Mouse (Mus musculus) cerebellum, adult 9-10 months (tissue): ENCODE measurements at regions not wholly inside any gene's neighbourhood (a gene's known extent, or its start where the extent isn't known, plus 50 kb on each side); places are given as distances from the start of the nearest gene placed in this dataset.
A peak's percentile ranks its signal among the peaks of the same experiment; 100 is the strongest.
"Not testable (repeated sequence)": the region's sequence is repeated elsewhere in the genome, so short reads cannot be mapped to it uniquely, and the experiment has no call there.

Experiments used
- DNase-seq: peaks from one replicate; pipeline ENCODE4 v3.0.0; 2022

DNA sequence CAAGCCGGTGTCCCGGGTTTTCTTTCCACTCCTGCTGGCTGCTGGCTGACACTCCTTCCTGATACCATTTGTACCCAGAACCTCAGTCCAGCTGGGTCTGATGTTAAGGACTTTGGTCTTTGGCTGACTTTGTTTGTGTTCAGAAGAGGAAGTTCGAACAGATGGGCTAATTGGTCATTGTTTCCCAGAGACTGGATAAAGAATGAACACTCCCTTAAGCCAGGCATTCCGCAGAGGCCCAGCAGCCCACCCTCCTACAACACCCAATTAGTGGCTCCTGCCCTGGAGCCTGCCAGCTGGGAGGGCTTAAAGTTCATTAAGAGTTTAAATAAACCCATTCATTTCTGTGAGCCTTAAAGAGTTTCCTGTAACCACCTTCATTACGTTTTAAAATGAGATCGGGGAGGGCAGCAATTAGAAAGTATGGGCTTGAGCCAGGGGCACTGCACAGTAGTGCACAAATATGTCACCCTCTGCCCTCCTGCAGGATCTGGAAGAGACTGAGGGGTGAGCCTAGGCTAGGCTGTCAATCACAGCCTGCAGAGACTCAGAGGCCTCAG is 257.9 kb downstream of the Ajap1 start:
- no peak for DNase-seq

DNA sequence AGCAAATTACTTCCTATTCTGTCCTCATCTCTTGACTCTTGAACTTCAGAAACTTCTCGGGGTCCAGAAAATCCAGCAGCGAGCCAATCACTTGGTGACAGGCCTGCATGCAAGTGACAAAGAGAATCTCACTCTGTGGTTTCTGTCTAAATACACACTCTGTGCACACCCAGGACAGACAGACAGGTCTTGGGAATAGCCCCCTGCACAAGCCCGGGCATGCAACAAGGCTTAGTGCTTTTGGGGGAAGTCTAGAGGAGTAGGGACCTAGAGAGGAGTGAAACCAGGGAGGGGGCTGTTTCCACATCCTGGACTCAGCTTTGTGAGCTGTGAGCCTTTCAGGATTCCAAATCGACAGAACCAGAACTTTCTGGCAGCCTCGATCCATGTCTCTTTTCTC is 259.6 kb downstream of the Ajap1 start:
- no peak for DNase-seq

DNA sequence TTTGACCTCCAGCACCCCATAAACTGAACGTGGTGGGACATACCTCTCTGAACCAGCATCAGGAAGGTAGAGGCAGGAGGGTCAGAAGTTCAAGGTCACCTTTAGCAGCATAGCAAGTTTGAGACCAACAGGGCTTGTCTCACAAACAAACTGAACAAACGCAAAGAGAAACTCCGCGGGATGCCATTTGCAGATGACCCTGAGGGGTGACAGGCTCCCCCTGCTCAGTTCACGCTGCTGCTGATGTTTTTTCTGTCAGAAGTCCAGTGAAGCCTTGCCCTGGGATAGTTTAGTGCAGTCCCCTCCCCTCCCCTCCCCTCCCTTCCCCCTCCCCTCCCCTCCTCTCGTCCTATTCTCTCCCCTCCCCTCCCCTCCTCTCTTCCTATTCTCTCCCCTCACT is 262.1 kb downstream of the Ajap1 start:
- DNase-seq, result no peak

DNA sequence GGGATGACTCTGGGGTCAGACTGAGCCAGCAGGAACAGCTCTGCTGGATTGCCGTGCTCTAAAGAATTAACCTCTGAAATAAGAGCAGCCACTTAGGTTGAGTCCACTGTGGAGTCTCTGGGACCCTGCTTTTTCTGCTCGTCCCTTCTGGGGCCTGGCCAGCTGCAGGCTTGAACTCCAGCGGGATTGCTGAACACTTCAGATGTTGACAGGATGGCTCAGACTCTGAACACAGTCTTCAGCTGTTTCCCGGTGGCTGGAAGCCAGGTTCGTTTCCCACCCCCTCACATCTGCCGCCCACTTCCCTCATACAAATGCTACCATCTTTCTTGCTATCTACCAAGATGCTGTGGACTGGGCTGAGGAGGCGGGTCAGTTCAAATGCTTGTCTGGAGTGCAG is 262.5 kb downstream of the Ajap1 start:
- DNase-seq, result no peak

DNA sequence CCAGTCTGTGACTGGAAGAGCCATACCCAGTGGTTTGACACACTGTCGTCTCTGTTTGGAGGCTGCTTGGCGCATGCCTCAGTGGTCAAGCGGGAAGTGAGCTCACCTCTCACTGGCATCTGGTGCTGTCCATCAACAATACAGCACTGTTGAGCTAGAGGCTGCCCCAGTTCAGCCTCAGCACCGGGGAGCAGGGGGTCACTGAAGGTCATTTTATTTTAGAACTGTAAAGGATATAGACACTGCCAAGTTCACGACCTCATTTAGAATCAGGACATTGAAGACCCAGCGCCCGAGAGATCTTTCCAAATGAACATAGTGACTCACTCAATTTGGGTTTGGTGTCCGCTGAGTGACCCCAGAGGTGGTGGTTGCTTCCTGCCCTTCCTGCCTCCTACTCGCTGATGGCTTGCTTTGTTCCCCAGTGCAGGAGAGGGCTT is 265.1 kb downstream of the Ajap1 start:
- peak; percentile 5 for DNase-seq

DNA sequence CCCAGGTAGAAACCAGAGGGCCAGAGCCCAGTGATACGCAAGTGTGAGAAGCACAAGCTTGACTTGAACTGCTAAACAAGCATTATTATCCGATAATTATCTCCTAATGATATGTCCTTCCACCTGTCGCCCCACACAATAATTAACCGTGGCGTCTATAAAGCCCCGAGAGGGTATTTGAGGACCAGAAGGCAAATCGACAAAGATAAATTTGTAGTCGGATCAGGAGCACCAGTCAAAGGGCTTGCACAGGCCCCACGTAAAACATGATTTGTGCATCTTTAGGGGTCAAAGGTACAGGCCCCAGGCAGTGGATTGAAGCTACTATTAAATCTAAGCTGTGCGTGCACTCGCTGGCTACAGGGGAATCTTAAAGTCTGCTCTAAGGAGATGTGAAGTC is 270.5 kb downstream of the Ajap1 start:
- no peak for DNase-seq

DNA sequence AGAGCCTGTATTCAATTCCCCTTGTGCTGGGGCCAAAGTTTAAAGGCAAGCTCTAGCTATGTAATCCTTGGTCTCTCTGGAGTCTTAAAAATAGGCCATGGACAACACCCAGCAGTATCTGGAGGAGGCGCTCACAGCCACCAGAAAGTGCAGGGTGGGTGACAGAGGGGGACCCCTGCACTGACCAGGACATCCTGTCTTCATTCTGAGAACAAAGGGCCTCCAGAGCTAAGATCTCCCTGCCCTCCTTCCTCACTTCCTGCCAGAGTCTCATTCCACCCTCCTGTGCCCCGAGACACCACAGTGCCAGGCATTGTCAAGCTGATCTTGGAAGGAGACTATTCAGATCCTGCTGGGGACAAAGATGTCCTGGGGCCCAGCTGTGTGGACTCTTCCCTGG is 273.8 kb downstream of the Ajap1 start:
- DNase-seq, result no peak

DNA sequence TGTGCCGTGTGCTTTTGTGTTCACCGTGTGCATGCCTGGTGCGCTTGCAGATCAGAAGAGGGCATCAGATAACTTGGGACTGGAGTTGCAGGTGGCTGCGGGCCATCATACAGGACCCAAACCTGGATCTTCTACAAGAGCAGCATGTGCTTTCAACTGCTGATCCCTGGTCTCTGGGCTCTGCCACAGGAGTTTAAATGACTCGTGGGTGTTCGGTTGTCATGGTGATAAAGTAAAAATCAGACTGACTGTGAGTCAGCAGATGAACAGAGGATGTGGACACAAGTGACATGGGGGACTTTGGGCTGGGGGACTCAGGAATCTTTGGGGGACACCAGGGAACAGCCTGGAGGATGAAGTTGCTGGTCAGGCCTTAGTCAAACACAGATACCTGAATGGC is 274.4 kb downstream of the Ajap1 start:
- no peak for DNase-seq

DNA sequence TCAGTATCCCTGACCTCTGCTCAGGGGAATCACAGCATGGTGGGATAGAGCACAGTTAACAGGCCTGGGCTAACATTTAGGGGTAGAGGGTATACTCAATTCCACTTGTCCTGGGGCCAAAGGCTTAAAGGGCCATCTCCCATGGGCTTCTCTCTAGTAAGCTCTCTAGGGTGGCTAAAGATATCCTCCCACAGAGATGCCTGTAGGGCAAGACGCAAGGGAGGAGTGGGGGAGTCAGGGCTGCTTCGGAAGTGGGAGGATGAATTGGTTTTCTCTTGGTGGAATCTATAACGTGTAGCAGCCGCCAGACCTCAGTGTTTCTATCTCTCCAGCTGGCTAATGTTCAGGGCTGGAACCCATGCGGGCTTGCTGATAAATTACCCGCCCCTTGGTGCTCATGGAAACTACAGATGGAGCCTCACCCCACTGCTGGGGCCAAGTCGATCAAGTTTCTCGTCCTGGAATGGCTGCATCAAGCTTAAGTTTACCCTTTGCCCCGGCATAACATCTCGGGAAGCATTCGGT is 275.0 kb downstream of the Ajap1 start:
- no peak for DNase-seq

DNA sequence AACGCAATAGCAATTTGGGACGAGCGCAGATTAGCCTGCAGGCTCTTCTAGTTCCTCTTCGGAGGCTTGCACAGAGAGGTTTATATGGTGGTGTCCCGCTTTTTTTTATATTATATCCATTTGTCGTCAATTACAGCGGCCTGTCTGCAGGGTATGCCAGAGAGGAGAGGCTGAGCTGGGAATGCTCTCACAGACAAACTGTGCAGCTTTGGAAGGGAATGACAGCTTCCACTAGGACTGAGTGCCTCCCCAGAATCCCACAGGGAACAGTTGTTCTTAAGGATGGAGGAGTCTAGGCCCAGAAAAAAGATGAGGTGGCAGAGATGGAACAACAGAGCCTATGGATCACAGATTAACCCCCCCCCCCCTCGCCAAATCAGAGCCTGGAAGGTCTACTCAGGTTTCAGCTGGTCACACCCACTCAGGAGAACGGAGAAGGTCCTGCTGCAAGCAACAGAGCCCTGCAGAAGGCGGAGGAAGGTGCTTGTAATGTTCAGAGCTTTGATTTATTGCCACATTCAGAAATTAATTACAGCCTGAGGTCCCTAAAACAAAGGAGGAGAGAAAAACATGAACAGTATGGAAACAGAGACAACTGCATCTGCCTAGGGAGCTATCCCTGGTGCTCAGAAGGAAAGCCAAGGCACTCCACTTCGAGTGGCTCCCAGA is 275.7 kb downstream of the Ajap1 start:
- DNase-seq, result no peak

DNA sequence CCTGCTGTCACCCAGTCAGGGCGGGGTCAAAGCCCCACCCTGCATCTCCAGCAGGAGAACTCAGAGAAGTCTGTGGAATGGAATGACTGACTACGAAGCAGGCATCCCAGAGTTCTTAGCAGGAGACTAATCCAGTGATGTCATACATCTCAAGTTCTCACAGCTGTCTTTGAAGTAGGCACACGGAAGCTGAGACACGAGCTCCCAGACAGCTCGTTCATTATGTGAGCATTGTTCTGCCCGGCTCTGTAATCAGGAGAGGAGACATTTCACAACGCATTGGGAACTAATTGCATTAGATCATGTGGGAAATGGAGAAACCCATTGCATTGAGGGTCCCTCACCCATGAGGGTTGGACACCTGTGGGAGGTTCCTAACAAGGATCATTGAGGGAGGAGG is 277.8 kb downstream of the Ajap1 start:
- DNase-seq, result no peak

DNA sequence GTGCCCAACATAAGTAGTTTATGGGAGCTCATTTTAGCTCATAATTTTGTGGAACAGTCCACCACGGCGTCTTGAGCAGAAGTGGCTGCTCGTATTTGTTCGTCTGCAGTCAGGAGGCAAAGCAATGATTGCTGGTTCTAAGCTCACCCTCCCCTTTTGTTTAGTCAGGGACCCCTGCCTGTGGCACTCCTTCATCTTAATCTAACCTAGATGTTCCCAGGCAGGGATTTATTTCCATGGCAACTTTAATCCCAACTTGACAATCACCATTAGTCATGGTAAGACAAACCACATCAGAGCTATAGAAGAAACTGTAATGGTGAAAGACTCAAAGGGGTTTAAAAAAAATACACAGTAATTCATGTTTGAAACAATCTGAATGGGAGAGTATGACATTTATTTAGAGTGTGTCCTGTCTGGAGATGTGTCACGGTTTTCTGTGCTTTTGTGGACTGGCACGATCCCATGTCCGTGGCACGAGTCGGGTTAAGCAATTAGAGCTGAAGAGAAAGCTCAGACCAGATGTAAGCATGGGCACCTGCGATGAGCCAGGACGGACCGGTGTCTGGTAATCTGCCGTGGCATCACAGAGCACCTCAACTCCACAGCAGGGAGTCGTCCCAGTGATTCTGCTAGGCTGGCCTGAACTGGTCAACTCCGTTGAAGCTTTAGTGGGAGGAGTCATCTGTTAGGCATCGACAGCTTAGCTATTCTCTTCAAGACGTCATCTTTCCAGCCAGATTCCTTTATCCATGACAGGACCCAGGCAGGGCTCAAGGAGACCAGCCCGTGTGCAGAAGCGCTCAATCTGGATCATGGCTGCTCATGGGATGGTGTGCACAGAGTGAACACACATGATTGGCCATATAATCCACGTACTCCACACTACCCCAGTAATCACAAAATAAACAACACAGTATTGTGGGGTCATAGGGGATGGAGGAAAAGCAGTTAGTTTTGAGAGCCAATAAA is 281.5 kb downstream of the Ajap1 start:
- no peak for DNase-seq

DNA sequence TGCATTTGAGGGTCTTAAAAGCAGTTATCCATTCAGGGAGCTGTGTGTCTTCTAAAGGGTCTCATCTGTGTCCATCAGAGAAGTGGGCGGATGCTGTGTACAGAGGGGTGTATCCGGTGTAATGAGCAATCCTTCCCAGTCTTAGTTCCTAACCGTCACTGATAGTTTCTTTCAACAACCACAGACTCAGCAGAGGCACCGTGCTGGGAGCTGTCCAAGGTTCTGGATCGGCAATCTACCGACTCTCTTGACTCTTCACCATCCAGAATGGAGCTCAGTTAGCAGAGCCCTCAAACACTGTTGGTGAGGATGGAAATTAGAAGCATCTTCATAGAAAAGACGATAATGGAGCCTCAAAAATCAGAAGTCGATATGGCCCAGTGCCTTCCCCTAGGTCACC is 293.1 kb downstream of the Ajap1 start:
- DNase-seq, result no peak

DNA sequence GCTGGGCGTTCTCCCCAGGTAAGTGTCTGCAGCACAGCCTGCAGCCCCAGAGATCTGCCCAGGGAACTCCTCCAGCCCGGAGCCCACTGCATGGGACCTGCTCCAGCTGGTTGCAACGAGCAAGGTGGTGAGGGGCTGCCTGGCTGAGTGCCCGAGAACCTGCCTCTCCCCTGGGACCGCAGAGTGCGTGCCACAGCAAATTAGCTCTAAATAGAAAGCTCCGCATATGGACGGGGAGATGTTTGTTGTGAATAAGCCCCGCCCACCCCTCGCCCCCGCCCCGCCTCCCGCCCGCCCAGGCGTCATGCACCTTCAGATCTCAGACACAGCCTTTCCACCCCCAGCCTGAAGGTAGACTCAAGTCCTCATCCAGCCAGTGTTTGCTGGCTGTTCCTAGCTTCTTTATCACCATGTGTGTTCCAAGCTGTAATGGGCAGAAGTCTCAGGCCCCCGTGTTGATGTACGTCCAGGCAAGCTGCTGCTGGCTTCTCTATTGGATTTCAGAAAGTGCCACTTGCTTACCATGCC is 294.0 kb downstream of the Ajap1 start:
- no peak for DNase-seq

DNA sequence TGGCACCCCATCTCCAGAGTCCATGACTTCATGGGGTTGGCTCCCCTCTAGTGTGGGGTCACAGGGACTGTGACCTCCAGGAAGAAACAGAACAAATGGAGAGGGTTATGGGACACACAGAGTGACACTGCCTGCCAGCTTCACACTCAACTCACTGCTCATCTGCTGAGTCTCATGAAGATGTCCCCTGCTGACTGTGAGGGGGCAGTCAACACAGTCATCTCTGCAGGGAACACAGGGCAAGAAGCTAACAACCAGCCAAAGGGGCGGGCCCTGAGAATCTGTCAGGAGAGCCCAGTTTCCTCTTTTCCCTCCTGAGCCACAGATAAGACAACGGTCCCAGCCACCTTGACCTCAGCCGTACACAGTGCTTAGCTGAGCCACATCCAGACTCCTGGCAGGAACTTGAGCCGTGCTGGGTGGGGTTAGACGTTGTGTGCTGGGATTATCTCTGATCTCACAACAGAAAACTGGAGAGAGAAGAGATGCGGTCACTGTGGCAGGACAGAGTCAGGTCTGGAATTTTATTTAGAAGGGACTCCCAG is 294.6 kb downstream of the Ajap1 start:
- no peak for DNase-seq

DNA sequence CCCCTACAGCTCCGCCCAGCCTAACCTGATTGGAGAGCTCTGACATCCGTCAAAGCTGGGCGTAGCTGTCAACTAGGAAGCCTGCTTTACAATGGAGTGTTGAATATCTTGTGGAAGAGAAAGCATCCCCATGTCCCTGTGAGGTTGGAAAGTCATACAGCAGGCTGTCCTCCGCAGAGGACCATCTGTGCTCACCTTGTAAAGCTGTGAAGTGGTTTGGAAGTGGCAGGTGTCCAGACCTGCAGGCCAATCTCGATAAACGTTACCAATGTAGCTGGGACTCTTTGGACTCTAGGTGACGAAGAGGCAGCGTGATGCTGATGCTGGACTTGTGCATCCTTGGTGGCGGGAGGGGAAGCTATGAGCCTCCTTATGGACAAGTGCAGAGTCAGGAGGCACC is 305.1 kb downstream of the Ajap1 start:
- peak; percentile 18 for DNase-seq

DNA sequence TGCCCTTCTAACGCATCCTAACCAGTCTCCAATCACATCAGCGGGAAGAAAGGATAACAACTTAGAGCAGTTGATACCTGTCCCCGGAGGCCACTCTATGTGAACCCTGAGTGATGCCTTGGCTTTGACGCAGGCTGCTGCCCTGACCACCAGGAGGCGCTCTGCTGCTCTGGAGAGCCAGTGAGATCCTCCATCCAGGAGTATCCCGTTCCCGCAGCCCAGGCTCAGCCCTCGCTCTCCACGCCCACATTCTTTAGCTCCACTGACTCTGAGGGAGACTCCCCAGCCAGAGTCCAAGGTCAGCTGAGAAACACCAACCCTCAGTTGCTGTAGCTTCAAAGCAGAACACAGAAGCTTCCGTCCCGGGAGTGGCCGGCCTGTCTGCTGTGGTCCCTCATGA is 307.0 kb downstream of the Ajap1 start:
- DNase-seq, result peak; percentile 15

DNA sequence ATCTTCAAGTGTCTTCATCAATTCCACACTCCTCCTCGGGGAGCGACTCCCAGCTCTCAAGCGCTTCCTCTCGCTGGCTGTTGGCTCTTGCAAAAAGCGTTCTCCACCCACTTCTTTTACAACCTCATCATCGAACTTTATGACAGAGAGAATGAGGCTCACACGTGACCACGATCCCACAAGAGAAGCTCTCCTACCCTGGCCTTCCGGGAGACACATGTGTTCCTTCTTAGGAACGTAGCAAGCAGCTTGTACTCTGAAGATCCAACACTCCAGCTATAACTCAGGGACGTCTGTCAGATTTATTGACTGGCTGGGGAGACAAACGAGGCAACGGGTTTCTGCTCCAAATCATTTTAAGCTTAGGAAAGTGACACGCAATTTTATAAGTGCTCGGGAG is 307.5 kb downstream of the Ajap1 start:
- no peak for DNase-seq

DNA sequence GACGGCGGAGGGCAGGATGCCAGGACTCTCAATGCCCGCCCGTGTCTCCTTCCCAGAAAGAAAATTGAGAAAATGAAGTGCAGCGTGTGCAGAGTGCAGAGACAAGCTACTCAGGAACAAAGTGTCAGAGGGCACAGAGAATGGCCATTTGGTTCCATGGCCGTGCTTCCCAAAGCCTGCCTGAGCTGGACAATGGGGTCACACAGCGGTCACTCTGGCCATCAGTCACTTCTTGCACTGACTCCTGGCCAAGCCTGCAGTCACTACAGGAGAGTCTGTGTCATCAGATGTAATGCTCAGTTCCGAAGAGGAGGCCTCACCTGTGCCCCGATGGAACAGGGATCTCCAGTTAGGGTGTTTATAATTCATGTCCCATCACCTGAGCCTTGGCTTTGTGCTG is 312.6 kb downstream of the Ajap1 start:
- no peak for DNase-seq

DNA sequence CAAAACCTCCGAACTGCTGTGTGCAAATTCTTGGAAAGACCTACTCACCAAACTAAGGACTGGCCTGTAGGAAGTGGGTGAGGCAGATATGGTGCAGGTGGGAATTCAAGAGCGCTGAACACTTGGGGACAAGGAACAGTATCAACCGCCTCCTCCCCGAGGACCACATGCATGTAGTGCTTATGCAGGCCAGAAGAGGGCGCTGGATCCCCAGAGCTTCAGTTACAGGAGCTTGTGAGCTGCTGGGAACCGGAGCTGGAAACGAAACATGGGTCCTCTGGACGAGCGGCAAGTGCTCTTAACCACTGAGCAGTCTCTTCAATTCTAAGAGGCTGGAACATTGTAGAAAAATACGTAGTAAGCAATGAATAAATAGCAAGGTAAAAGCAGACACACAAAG is 317.8 kb downstream of the Ajap1 start:
- DNase-seq, result no peak

DNA sequence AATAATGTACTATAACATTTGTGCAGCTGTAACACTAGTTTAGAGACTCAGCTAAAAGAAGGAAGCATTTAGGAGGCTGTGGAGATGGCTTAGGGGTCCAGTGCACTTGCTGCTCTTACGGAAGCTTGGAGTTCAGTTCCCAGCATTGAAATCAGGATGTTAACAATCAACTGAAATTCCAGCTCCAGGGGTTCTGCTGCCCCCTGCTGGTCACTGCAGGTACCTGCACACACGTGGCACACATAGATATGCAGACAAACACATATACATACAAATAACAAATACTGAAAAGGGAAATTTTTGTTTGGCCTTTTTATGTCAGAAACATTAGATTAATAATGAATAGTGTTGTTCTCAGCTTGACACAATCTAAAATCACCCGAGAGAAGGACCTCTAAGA is 322.5 kb downstream of the Ajap1 start:
- DNase-seq, result no peak

DNA sequence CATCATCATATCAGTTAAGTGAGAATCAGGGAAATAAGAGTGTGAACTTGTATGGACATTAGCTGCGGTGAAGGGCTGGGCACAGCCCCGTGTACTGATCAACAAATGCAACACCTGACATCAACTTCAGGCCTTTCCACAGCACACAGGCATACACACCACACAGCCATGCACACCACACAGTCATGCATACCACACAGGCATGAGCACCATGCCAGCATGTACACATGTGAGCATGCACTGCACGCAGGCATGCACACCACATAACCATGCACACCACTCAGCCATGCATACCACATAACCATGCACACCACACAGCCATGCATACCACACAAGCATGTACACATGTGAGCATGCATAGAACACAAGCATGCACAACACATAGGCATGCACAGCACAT is 325.0 kb downstream of the Ajap1 start:
- no peak for DNase-seq

DNA sequence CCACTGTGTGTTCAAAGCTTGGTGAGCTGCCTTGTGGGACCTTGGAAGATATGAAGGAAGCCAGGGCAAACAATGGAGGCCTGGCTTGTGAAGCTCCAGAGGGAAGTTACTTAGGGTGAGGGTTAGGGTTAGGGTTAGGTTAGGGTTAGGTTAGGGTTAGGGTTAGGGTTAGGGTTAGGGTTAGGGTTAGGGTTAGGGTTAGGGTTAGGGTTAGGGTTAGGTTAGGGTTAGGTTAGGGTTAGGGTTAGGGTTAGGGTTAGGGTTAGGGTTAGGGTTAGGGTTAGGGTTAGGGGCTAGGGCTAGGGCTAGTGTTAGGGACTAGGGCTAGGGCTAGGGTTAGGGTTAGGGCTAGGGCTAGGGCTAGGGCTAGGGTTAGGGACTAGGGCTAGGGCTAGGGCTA is 329.7 kb downstream of the Ajap1 start:
- not testable (repeated sequence) for DNase-seq
